Mouse (Mus musculus) heart, adult 18-20 months (tissue): Measurements from ENCODE around the gene Tubb4a. TPM values are rescaled to one million over a fixed set of nuclear protein-coding genes. Genes with fewer than 3 reads are reported as not detected.
A peak's percentile ranks its signal among the peaks of the same experiment; 100 is the strongest.
"Not testable (repeated sequence)": the region's sequence is repeated elsewhere in the genome, so short reads cannot be mapped to it uniquely, and the experiment has no call there.

Experiments
- DNase-seq, 2 experiments: peaks; one replicate each; pipeline ENCODE4 v3.0.0; 2021 to 2022; ENCODE audit warnings: mixed read lengths in 1 of 2
- long read RNA-seq, 2 experiments: library from polyadenylated mRNA; stranded (forward); transcript quantifications; one replicate each; pipeline ENCODE4 v2.0.0; 2021
- total RNA-seq, 2 experiments: library from RNA; stranded (reverse); gene quantifications; 2 replicates each; pipeline ENCODE4 v1.2.3; 2021

Gene Tubb4a
- total RNA-seq: 1 to 10 TPM; 1.2 to 1.6 TPM
- long read RNA-seq, experiment 1: 0 reads
- long read RNA-seq, experiment 2: 0 reads

DNA sequence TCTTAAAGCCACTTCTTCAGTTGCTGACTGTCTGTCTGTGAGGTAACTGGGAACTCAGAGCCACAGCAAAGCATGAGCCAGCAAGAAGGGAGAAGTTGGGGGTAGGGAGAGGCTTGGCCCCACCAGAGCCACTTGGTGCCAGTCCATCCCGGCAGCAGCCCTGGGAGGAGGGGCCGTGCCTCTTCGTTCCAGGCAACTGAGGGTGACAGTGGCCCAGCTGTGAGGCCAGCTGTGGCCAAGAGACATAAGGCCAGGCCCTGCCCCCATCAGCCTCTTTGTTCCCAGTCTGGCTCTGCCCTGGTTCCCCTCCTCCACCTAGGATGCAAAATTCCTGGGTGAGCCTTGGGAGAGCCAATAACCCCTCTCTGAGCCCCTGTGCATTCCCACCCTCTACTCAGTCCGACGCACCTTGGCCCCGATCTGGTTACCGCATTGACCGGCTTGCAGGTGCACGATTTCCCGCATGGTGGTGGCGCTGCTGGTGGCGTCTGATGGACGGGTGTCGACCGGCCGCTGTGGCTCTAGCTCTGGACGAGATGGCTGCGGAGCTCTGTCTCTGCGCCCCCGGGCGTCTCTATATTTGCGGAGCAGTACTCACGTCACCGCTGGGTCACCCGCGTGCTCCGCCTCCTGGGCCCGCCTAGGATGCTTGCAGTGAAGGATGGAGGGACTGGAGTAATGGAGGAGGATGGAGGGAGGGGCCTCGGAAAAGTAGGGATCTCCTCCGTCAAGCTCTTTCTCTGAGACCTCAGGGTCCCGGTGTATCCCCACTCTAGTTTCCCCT is at the start of gene Tubb4a:
Gene Tubb4a, minus strand, starts transcription at position 734 of the 784 bp plus-strand sequence.
- DNase-seq: peak in 1 of 2 experiments; percentile 34

DNA sequence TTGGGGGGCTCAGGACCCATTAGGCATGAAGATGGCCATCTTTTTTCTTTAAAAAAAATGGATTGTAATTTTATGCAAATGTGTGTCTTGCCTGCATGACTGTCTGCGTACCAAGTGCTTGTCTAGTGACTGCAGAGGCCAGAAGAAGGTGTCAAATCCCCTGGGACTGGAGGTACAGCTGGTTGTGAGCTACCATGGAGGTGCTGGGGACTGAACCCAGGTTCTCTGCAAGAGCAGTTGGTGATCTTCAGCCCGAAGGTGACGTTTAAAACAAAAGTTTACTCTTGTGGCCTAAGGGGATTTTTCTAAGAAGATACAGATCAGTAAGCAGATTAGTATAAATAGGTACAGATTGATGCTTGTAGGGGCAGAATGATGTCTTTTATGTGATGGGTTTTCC is 48.1 kb upstream of the Tubb4a start:
- DNase-seq: no peak

- no peak for DNase-seq
Measured at GRCm38 (mm10) chr17:57134693-57135092, 47.1 kb upstream of the Tubb4a start.

DNA sequence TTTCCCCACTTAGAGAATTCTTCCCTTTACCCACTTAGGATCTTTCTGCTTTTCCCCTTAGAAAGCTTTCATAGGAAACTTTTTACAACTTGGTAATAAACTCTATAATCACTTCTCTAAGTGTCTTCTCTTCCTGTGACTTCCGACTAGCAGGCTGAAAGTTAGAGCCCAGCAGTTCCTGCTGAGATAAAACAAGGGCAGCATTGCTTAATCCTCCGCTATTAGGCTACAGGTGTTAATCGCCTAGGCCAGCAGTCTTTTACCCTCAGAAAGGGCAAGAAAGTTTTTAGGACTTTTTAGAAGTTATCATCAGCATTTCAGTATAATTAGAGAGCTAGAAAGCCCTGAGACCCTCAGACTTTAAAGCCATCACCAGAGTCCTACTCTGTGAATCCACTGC is 46.4 kb upstream of the Tubb4a start:
- not testable (repeated sequence) for DNase-seq

DNA sequence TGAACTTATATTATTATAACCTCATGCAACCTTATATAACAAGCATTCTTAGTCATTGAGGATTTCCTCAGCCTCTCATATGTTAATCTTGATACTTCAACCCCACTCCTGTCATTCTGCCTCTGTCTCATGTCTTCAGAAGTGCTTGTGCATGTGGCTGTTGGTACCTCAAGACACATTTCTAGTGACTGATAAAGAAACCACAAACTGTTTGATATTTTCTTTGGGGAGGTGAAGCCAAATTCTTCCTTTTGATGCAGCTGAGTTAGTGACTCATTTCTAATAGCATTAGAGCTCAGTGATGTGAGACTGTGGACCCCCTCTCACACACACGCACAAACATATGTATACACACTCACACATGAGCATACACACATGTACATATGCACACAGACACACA is 44.2 kb upstream of the Tubb4a start:
- no peak for DNase-seq

DNA sequence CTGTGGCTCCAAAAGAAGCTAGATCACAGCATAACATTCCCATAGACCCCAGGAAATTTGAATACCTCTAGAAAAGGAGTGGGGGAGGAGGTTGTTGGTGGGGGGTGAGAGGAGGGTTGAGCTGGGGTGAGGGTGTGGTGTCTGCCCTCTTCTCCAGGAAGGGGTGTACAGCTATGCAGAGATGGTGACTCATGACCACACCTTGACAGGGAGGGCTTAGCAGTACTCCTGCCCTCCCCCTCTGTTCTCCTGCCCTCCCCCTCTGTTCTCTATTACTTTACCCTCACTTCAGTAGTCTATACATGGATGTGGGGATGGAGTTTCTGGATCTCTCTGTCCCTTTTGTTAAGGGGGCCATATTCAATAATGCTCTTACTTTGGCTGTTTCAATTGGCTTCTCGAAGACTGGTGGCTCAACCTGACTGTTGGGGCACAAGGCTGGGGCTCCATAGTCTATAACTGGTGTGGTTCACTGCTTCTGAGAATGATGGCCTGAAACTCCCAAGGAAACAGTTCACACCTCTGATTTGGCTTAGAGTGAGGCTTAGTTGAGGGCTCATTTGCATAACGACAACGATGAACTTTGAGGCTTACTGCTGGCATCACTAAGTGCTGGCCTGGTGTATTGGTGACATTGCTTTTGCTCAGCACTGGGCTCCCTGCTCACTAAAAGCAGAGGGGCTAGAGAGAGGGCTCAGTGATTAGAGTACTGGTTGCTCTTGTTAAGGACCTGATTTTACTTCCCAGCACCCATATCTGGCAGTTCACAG is 38.5 kb upstream of the Tubb4a start:
- no peak for DNase-seq

GRCm38 (mm10) chr17:57124792-57125191 is 37.2 kb upstream of the Tubb4a start:
- DNase-seq: no peak

GRCm38 (mm10) chr17:57123192-57124118 is 35.9 kb upstream of the Tubb4a start:
- DNase-seq: no peak

DNA sequence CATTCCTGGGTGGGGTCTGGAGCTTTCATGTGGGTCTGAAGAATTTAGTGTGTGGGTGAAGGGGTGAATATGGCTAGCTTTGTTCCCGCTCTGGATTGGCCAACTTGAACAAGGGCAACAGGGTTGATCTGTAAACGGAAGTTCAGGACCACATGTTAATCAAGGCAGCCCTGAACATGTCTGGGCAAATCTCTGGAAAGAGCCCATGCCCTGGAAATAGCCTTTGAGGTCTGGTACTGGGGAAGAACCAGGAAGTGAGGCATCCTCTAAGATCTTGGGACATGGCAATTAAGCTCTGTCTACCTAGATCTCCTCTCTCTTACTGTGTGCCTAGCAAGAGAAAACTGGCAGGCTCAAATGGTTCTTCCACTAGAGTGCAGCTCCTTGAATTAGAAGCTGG is 34.3 kb upstream of the Tubb4a start:
- no peak for DNase-seq

DNA sequence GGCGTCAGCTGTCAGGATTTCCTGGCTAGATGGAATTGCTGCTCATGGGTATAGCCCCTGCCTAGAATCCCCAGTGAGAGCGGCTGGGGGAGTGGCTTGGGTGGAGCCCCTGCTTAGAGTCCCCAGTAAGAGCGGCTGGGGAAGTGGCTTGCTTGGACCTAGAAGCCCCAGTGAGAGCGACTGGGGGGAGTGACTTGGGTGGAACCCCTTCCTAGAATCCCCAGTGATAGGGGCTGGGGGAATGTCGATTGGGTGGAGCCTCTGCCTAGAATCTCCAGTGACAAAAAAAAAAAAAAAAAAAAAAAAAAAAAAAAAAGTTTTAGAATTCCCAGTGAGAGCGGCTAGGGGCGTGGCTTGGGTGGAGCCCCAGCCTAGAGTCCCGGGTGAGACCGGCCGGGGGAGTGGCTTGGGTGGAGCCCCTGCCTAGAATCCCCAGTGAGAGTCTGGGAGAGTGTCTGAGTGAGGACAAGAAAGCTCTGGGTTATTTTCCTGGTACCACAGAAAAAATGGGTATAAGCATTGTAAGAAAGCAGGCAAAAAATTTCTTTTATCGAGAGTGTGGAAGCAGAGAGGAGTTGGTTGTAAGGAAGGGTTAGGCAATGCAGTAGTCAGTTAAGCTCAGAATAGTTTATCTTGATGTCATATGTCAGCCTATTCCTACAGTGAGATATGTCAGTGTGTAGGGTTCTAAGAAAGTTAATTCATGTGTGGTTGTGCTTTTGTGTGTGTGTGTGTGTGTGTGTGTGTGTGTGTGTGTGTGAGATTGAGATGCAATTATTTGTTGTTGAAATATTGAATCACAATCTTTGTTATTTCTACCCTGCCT is 31.2 kb upstream of the Tubb4a start:
- peak; percentile 46 to 49 for DNase-seq

DNA sequence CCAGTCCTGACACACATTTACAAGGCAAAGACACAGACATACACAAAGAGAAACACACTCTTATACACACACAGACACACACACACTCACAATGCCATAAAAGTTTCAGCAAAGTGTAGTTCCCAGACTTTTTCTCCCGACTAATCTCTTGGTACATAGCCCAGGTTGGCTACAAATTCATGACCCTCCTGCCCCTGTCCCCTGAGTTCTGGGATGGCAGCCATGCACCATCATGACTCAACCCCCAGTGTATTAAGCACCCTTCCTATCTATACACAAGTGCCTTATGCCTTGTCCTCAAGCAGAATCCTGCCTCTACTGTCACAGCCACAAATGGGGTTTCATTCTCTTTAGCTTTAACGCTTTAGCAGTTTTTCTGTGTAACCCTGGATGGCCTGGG is 29.2 kb upstream of the Tubb4a start:
- no peak for DNase-seq

DNA sequence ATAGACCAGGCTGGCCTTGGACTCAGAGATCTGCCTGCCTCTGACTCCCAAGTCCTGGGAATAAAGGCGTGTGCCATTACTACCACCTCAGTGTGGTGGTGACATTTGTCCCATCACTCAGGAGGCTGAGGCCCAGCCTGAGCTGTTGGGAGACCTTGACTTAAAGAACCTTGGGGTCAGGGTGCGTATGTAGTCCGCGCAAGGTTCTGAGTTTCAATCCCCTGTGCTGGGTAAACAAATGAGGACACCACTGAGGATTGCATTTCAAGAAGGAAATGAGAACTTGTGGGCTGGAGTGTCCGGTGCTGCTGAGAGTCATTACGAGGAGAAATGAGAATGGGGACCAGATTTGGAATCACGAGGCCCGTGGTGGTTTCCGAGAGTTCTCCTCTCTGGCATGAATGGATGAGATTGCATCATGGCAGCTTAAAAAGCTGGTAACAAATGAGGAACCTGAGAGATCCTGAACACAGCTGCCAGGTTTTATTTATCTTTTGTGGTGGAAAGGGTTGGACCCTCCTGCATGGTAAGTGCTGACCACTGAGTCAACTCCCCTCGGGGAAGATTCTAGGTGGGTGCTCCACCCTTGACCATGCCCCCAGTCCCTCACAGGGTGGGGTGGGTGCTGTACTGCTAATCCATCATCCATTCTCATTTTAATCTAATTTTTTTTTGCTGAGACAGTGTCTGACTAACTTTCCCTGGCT is 25.3 kb upstream of the Tubb4a start:
- peak; percentile 27 to 70 for DNase-seq

GRCm38 (mm10) chr17:57110005-57110404 is 22.4 kb upstream of the Tubb4a start:
- no peak for DNase-seq

DNA sequence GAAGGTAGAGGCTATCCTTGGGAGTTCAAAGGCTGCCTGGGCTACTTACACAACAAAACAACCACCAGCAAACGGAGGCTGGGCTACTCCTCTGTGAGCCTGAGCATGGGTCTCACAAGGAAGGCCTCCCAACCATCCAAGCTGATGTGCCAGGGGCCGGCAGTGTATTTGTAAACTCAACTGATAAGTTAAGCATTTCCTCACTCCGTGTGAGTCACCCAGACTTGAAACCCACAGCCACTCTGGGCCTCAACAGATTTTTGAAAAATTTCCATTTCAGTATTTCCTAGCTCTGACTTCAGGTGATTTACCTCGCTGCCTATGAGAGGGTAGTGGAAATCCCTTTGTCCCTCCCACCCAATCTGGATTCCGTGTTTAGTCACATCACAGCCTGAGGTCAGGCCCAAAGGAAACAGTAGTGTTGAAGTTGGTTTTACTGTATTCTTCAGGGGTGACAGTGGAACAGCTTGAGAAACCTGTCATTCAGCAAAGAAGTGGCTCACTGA is 21.1 kb upstream of the Tubb4a start:
- DNase-seq: no peak

GRCm38 (mm10) chr17:57108040-57108665 is 20.6 kb upstream of the Tubb4a start:
- DNase-seq: no peak

GRCm38 (mm10) chr17:57107064-57107463 is 19.5 kb upstream of the Tubb4a start:
- DNase-seq: no peak

- DNase-seq: no peak
Measured at GRCm38 (mm10) chr17:57106035-57106368, 18.4 kb upstream of the Tubb4a start.

- DNase-seq: peak; percentile 53 to 62
Measured at GRCm38 (mm10) chr17:57105181-57106034, 17.8 kb upstream of the Tubb4a start, which contains the start of gene Tnfsf9. Gene Tnfsf9 (plus strand): TSS chr17:57105325.

DNA sequence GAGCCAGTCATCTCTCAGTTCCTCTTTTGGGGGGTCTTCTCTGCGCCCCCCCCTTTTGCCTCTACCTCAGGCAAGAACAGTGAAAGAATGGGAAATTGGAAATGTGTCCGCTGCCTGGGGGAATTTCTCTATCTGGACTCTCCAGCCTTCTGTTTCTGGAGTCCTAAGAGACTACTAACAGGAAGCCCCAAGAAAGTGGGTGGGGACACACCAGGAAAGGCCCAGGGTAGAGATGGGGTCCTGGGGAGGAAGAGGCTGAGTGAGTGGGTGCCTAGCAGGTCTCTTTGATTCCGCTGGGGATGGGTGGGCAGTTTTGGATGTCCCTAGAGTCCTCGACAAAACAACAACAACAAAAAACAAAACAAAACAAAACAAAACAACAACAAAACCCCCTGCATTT is 16.9 kb upstream of the Tubb4a start:
- DNase-seq: peak; percentile 13 to 18
